Mouse (Mus musculus): ENCODE results near the gene Psmd10. TPM values are rescaled to one million over a fixed set of nuclear protein-coding genes. Genes with fewer than 3 reads are reported as not detected.

Gene Psmd10
- total RNA-seq, 2 experiments from 2014 or later, result 14.8 to 15.9 TPM

Other genes with a start within 250 kb of the Psmd10 start
- not detected for gene Tex13b, start 143.3 kb downstream of the Psmd10 start, total RNA-seq (2021)
- gene Vsig1, start 49.1 kb downstream of the Psmd10 start, total RNA-seq (2021), result under 1 TPM; 0.17 to 0.18 TPM
- 10 to 100 TPM; 10.1 to 20.9 TPM for gene Atg4a, start 179 bp upstream of the Psmd10 start, total RNA-seq (2021)